Mouse (Mus musculus): ENCODE data around the gene Slc16a2. TPM values are rescaled to one million over a fixed set of nuclear protein-coding genes. Genes with fewer than 3 reads are reported as not detected.

The Slc16a2 gene
- polyA plus RNA-seq, 1 experiment from 2014 or later = 21.4 TPM

DNA sequence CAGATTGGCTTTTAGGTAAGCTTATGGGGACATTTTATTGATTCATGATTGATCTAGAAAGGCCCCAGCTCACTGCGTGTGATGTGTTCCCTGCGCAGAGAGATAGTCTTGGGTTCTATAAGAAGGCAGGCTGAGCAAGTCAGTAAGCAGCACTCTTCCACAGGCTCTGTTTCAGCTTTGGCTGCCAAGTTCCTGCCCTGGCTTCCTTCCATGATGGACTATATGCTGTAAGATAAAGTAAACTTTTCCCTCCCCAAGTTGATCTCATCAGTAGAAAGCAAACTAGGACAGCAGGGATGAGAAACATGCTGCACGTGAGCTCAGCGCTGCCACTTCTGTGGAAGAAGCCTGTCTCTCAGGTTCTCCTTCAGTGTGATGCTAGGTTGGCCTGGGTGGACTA is 117.2 kb downstream of the Slc16a2 start:
- no peak overlapping the region for H3K27ac ChIP-seq (ENCODE audit: low read length)
- no peaks in the 10 kb centered on the region for H3K27me3 ChIP-seq (replicated peaks; ENCODE audit: insufficient read depth, low read length)
- H3K4me2 ChIP-seq (replicated peaks; ENCODE audit: low read depth, low read length) = no peak overlapping the region
- no peaks in the 10 kb centered on the region for H3K36me3 ChIP-seq (ENCODE audit: insufficient read depth, low read length)
- WGBS = 58% methylated on average over 4 of the region's 4 CpGs
- no peaks in the 10 kb centered on the region for H3K4me1 ChIP-seq (ENCODE audit: insufficient read depth, low read depth, low read length)
- H3K9ac ChIP-seq (replicated peaks; ENCODE audit: low read depth) = no peak overlapping the region
- H3K9me3 ChIP-seq (ENCODE audit: low read length) = no peaks in the 10 kb centered on the region
- no peak overlapping the region for H3K4me3 ChIP-seq (ENCODE audit: low read depth, low read length)
- DNase-seq (ENCODE audit: low spot score) (no peak), ATAC-seq (no peak)
- TF ChIP-seq EP300 (IDR thresholded peaks at IDR 0.05) (no peak), CTCF (IDR thresholded peaks at IDR 0.05) (no peak)

DNA sequence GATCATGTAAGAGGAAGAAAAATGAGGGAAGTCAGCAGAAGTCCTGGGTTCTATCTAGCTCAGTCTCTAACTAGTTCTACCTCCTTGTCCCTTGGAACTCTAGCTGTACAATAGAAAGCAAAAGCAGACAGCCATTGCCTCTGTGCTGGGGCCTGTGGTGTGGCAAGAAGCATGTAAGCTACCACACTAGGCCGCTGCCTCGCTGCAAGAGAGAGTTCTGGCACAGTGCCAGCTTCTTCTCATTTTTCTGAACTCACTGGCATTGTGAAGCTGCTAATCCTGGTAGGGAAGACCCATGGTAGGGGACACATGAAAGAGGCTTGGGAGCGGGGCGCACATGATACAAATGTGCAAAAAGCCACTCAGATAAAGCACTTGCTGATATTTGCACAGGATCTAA is 117.8 kb downstream of the Slc16a2 start:
- H3K36me3 ChIP-seq (ENCODE audit: insufficient read depth, low read length) = no peaks in the 10 kb centered on the region
- H3K27ac ChIP-seq (ENCODE audit: low read length) = no peak overlapping the region
- no peaks in the 10 kb centered on the region for H3K9me3 ChIP-seq (ENCODE audit: low read length)
- no peak overlapping the region for H3K9ac ChIP-seq (replicated peaks; ENCODE audit: low read depth)
- DNase-seq (ENCODE audit: low spot score) = peak; percentile 23
- H3K27me3 ChIP-seq (replicated peaks; ENCODE audit: insufficient read depth, low read length) = no peaks in the 10 kb centered on the region
- H3K4me1 ChIP-seq (ENCODE audit: insufficient read depth, low read depth, low read length) = no peaks in the 10 kb centered on the region
- no peak overlapping the region for H3K4me3 ChIP-seq (ENCODE audit: low read depth, low read length)
- TF ChIP-seq EP300 (IDR thresholded peaks at IDR 0.05) (no peak), CTCF (IDR thresholded peaks at IDR 0.05) (no peak)
- H3K4me2 ChIP-seq (replicated peaks; ENCODE audit: low read depth, low read length) = no peak overlapping the region
- 45% methylated on average over 4 of the region's 4 CpGs for WGBS
- ATAC-seq = no peak

DNA sequence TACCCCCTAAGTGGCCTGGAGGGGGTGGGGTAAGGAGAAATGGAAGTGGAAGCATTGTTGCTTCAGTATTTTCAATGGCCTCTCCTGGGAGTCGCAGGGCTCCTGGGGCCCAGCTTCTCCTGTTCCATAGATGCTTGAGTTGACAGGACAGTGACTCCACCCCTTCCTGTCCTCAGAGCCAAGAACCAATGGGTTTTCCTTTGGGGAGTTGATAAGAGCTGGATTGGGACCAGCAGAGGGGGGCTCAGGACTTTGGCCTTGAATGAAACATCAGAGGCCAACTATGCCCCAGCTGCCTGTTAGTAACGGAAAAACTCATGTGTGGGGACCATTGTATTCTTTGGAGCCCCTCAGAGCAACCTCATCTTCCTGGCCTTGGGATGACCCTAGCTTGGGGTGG is 124.0 kb downstream of the Slc16a2 start:
- Histone ChIP-seq H3K27ac (ENCODE audit: low read length) (no peak overlapping the region), H3K36me3 (ENCODE audit: insufficient read depth, low read length) (no peaks in the 10 kb centered on the region), H3K9me3 (ENCODE audit: low read length) (no peaks in the 10 kb centered on the region), H3K4me2 (replicated peaks; ENCODE audit: low read depth, low read length) (no peak overlapping the region), H3K27me3 (replicated peaks; ENCODE audit: insufficient read depth, low read length) (peaks cover 3% of the 10 kb centered on the region; the same call in 1 of the 2 replicates), H3K9ac (replicated peaks; ENCODE audit: low read depth) (no peak overlapping the region), H3K4me3 (ENCODE audit: low read depth, low read length) (no peak overlapping the region), H3K4me1 (ENCODE audit: insufficient read depth, low read depth, low read length) (no peaks in the 10 kb centered on the region)
- TF ChIP-seq CTCF (IDR thresholded peaks at IDR 0.05) = no peak
- TF ChIP-seq EP300 (IDR thresholded peaks at IDR 0.05) = no peak
- WGBS = 53% methylated on average over 2 of the region's 2 CpGs
- DNase-seq (ENCODE audit: low spot score) (no peak), ATAC-seq (0 out of 2 replicates have a peak, but pooled peaks have one; percentile 7)

DNA sequence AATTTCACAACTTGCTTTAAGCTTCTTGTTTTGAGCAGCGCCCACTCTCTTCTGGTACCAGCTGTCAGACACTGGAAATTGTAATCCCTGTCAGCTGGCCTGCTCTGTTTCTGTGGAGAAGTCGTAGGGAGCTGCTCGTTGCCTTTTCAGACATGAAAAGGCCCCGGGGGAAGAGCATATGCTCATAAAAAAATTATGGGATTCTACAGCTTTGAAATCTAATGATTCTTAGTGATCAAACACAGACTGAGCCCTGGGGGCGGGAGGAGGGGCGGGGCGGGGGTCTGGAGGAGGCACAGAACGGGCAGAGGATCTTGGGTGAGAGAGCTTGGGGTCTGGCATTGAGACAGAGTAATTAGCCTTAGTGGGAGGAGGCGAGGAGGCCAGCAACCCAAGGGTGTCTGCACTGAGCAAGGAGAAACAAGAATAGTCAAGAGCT is 125.7 kb downstream of the Slc16a2 start:
- H3K4me3 ChIP-seq (ENCODE audit: low read depth, low read length) = no peak overlapping the region
- no peaks in the 10 kb centered on the region for H3K36me3 ChIP-seq (ENCODE audit: insufficient read depth, low read length)
- H3K27me3 ChIP-seq (replicated peaks; ENCODE audit: insufficient read depth, low read length) = peaks cover 3% of the 10 kb centered on the region; the same call in 1 of the 2 replicates
- no peaks in the 10 kb centered on the region for H3K9me3 ChIP-seq (ENCODE audit: low read length)
- H3K4me1 ChIP-seq (ENCODE audit: insufficient read depth, low read depth, low read length) = no peaks in the 10 kb centered on the region
- 15% methylated on average over 9 of the region's 9 CpGs for WGBS
- DNase-seq (ENCODE audit: low spot score) (no peak), ATAC-seq (no peak)
- H3K9ac ChIP-seq (replicated peaks; ENCODE audit: low read depth) = no peak overlapping the region
- no peak for TF ChIP-seq EP300 (IDR thresholded peaks at IDR 0.05)
- no peak for TF ChIP-seq CTCF (IDR thresholded peaks at IDR 0.05)
- H3K27ac ChIP-seq (ENCODE audit: low read length) = 0 out of 2 replicates have a peak overlapping the region, but pooled peaks have one; percentile 51
- H3K4me2 ChIP-seq (replicated peaks; ENCODE audit: low read depth, low read length) = peak overlapping the region; percentile 69

DNA sequence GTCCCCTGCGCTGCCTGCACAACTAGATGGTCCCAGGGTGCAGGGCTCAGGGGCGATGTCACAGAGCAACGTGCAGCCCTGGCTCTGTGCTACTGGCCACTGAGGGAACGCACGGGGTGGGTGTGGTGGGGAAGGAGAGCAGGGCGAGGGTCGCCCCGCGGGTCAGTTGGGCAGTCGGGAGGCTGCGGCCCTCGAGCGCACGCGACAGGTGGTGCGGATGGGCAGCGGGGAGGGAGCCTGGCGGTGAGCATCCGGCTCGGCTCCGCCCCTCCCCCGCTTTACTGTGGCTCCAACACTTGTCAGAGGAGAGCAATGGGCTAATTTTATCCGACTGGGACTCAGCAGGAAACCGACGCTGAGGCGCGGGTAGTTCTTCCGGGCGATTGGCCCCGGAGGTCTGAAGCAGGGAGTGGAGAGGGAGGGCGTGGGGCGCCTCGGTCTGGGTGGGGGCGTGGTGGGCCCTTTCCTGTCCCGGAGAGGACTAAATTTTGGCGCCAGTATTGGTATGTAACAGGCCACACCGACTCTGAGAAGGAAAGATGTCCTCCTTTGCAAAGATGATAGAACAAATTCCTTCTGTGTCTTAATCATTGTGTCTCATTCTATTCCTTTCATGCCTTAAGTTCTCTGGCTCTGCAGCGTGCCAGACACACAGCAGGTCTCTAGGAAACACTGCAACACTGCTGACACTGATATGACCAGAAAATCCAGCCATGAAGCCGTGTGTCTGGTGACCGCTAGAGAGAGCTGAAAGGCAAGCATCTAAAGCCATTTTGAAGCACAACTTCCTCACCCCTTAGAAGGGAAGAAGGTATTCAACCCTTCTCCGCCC is 126.4 kb downstream of the Slc16a2 start:
- peak overlapping the region; percentile 26 for H3K4me3 ChIP-seq (ENCODE audit: low read depth, low read length)
- no peak overlapping the region for H3K9ac ChIP-seq (replicated peaks; ENCODE audit: low read depth)
- under 1% methylated on average over 33 of the region's 41 CpGs for WGBS
- H3K9me3 ChIP-seq (ENCODE audit: low read length) = no peaks in the 10 kb centered on the region
- H3K4me2 ChIP-seq (replicated peaks; ENCODE audit: low read depth, low read length) = peak overlapping the region; percentile 69
- ATAC-seq (peak; percentile 84), DNase-seq (ENCODE audit: low spot score) (peak; percentile 78)
- no peak overlapping the region for H3K27ac ChIP-seq (ENCODE audit: low read length)
- H3K27me3 ChIP-seq (replicated peaks; ENCODE audit: insufficient read depth, low read length) = peaks cover 3% of the 10 kb centered on the region; the same call in 1 of the 2 replicates
- no peaks in the 10 kb centered on the region for H3K4me1 ChIP-seq (ENCODE audit: insufficient read depth, low read depth, low read length)
- TF ChIP-seq EP300 (IDR thresholded peaks at IDR 0.05) = no peak
- peak; percentile 64 for TF ChIP-seq CTCF (IDR thresholded peaks at IDR 0.05)
- H3K36me3 ChIP-seq (ENCODE audit: insufficient read depth, low read length) = no peaks in the 10 kb centered on the region

DNA sequence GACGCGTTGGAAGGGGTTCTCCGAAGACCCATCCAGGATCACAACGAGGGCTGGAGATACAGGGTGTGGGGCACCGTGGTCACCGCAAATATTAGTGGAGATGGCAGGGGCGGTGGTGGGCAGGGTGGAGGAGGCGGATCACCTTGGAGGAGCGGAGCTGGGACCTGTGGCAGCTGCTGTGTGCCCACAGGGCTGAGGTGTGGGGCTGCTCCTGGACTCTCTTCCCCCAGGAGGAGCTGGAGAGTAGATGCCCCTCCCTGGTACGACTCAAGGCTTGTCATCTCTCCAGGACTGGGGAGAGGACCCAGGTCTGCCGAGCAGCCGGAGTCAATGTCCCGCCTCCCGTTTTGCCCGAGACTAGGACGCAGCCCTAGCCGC is 127.0 kb downstream of the Slc16a2 start:
- Histone ChIP-seq H3K9ac (replicated peaks; ENCODE audit: low read depth) (no peak overlapping the region), H3K27ac (ENCODE audit: low read length) (no peak overlapping the region), H3K4me3 (ENCODE audit: low read depth, low read length) (peak overlapping the region; percentile 26), H3K27me3 (replicated peaks; ENCODE audit: insufficient read depth, low read length) (peaks cover 3% of the 10 kb centered on the region; the same call in 1 of the 2 replicates), H3K9me3 (ENCODE audit: low read length) (no peaks in the 10 kb centered on the region), H3K36me3 (ENCODE audit: insufficient read depth, low read length) (no peaks in the 10 kb centered on the region), H3K4me2 (replicated peaks; ENCODE audit: low read depth, low read length) (peak overlapping the region; percentile 69), H3K4me1 (ENCODE audit: insufficient read depth, low read depth, low read length) (no peaks in the 10 kb centered on the region)
- ATAC-seq (no peak; the same call in none of the 2 replicates), DNase-seq (ENCODE audit: low spot score) (no peak)
- WGBS = 13% methylated on average over 13 of the region's 17 CpGs
- no peak for TF ChIP-seq CTCF (IDR thresholded peaks at IDR 0.05)
- TF ChIP-seq EP300 (IDR thresholded peaks at IDR 0.05) = no peak

Data from lung, postnatal 0 days (tissue).